Mouse (Mus musculus) megakaryocyte, adult 5-6 weeks (primary cell): Measurements from ENCODE around the gene Thrb. TPM values are rescaled to one million over a fixed set of nuclear protein-coding genes. Genes with fewer than 3 reads are reported as not detected.

Source experiments
- ATAC-seq: 2 replicates; pipeline ENCODE4 v1.8.0; 2016; ENCODE audit warnings: mild to moderate bottlenecking, inconsistent platforms; ENCODE audit not compliant: poor library complexity, severe bottlenecking
- total RNA-seq, 2 experiments: library from RNA; stranded (forward) in 1 of 2; stranded (reverse) in 1 of 2; fragments of 153-499, 151-499 nt in 1 of 2; fragments of 221-1000, 200-1000 nt in 1 of 2; gene quantifications; 2 replicates each; pipeline versions ENCODE4 v1.2.3 to v1.2.4; 2015 to 2017

Gene Thrb
- total RNA-seq, 2 experiments from 2014 or later = 0.02 TPM; not detected in 1

DNA sequence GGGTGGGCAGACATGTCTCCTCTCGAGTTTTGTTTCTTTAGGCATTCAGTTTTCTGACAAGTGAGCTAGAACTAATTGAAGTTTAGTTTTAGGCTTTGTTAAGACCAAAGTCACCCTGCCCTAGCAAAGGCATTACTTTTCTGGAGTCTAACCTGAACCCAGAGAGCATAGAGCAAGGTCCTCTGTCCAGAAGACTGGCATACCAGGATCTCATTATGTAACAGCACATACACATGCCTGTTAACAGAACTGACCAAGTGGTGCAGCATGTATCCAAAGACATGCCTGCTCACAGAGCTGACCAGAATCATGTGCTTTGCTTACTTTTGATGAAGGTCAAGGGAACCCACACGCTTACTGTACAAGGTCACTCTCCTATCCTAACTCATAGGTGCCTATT is 107.9 kb downstream of the Thrb start:
- no peak for ATAC-seq

DNA sequence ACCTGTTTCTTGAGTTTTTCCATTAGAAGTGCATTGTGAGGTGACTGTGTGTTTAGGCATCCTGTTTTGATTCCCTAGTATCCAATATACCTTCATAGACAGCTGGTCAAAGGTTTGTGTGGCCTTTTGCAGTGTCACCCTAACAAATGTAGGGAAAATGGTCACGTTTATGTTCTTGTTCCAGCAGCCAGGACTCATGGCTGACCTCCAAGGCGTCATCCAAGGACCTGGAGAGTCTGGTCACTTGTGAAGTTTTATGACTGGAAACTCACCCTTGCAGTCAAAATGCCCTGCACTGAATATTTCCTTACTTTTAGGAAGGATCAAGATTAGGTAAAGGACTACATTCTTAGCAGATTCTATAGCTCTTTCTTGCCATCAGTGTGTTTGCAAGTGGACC is 114.3 kb downstream of the Thrb start:
- ATAC-seq = no peak

DNA sequence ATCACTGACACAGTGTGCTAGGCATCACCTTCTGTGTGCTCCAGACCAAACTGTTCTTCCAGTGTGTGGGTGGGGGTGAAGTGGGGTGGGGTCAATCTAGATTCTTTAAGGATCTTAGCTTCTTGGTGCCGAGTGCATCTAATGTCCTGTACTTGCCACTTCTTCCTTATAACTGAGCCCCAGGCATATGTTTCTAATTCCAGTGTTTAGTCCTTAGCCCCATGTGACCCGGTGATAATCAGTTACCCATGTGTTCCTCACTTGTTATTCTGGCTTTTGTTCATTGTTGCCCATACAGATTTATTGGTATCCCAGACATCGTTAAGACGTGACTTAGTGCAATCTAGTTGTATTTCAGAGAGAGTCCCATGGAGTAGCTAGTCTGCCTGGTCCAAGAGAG is 121.9 kb downstream of the Thrb start:
- ATAC-seq = no peak

GRCm38 (mm10) chr14:17784207-17784806 is 124.2 kb downstream of the Thrb start:
- no peak for ATAC-seq

GRCm38 (mm10) chr14:17785370-17785769 is 125.3 kb downstream of the Thrb start:
- no peak for ATAC-seq

DNA sequence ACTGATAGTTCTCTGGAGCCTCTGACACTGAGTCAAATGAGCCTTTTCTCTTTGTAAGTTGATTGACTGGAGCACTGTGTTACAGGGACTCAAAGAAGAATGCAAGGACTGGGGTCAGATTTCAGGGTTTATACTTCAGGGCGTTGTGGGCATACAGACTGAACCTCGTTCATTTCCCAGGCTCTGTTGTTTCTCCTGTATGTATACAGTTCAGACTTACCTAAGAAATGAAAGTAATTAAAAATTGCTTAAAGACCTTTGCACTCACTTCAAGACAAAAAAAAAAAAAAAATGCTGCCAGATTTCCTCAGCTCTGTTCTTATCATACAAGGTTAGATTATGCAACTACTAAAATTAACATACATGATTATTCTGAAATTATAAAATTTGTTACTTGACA is 126.2 kb downstream of the Thrb start:
- ATAC-seq = no peak

- ATAC-seq = no peak
Observed at GRCm38 (mm10) chr14:17803934-17804602, 144.0 kb downstream of the Thrb start.

DNA sequence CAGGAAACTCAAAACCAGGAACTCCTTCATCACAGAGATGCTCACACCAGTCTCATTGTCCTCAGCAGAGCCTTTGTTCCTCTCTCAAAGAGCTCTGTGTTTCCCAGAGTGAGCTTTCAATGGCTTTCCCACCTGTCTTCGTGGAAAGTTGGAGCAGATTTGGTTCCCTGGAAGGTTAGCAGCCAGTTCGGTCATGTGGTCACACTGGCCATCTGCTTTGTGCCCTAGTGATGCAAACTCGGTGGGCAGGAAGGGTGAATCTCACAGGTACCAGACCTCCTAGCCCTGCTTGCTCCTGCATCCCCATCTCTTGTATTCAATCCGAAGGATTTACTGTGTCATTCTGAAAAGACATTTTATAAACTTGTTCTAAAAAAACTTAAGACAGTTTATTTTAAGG is 151.0 kb downstream of the Thrb start:
- ATAC-seq = no peak

DNA sequence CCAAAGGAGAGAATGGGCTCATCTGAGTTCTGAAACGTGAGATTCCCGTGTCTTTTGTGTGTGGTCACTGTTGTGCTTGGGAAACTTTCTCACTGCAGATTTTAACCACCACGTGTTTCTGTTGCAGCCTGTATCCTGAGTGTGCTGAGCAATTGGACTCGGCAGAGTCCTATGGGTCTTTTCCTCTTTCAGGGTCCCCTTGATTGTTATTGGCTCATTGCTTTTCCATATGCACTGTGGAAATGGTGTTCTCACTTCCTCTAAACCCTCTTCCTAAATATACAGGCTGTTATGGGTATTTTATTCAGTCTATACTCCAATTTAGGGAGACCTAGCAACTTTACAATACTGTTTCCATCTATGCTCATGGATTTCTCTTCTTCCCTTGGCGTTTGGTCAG is 152.4 kb downstream of the Thrb start:
- ATAC-seq = no peak

GRCm38 (mm10) chr14:17815103-17815502 is 155.0 kb downstream of the Thrb start:
- ATAC-seq = no peak

DNA sequence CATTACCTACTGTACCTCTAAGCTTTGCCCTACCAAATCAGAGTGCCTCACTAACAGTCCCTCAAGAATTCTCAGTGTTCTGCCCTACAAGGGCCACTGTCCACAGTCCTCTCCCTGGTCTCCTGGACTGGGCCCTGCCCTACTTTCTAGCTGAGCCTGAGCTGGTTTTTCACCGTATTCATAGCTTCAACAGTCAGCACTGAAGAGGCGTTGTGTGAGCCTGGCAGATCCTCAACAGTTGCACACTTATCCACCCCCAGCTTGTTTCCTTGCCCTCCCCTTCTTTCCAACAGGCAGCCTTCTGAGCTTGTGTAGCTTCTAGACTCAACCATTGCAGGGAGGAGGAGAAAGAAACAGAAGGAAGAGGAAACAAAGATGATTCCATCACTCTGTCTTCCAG is 158.0 kb downstream of the Thrb start:
- no peak for ATAC-seq

DNA sequence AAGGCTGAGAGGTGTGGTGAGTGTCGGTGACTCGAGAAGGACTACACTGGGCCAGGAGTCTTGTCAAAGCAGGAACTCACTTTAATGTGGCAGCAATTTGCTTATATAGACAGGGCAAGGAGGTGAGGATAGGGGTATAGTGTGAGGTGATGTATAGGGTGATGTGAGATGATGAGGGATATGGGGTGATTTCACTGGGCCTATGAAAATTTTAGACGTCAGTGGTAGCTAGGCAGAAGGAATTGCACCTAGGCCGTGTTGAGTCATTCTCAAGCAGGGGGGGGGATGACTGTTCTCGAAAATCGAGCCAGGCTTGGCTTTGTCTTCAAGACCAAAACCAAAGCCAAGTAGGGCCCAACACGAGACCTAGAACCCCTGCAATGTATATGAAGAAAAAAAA is 162.7 kb downstream of the Thrb start:
- no peak for ATAC-seq

- ATAC-seq = no peak
Observed at GRCm38 (mm10) chr14:17827401-17827800, 167.3 kb downstream of the Thrb start.

GRCm38 (mm10) chr14:17835738-17836137 is 175.7 kb downstream of the Thrb start:
- ATAC-seq = no peak

DNA sequence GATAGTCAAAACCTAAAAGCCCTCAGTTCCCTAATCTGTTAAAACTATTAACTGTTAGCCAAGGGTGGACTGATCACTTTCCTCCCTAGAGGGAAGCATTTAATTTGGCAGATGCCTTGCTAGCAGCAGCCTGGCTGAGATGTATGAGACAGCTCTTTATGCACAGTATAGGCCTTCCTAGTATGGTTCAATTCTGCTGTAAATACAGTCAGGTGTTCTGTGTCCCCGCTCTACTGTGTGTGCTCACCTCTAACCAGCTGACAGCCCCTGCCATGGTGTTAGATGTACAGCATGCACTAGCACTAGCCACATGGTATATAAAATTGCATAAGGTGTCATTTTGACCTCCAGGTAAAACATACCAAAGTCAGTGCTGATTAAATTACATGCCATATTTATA is 176.7 kb downstream of the Thrb start:
- ATAC-seq = no peak

DNA sequence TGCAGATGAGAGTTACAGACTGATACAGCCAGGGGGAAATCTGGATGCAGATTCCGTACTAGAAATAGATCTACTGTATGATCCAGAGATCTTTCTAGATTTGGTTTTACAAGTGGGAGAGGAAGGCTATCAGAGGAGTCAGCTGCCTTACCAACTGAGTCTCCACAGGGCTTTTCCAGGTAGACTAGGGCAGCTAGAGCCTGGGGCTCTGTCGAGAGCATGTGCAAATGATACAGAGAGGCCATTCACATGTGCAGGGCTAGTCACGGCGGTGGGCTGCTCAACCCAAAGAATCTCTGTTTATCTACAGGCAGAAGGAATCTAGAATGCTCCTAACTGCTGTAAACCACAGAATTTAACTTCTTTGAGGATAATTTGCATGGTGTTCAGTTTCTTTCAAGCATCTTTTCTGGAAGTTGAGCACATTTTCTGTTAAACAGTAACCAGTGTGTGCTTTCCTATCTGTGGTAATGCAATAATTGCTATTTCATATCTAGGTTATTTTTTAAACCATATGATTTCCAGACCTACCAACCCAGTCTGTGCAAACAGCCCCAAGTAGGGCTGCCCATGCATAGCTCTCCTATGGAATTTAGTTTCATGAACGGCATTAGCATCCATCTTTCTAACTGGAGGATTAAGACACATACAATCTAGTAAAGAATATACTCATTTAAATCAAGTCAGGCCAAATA is 185.1 kb downstream of the Thrb start:
- no peak for ATAC-seq

GRCm38 (mm10) chr14:17845871-17846270 is 185.8 kb downstream of the Thrb start:
- no peak for ATAC-seq

DNA sequence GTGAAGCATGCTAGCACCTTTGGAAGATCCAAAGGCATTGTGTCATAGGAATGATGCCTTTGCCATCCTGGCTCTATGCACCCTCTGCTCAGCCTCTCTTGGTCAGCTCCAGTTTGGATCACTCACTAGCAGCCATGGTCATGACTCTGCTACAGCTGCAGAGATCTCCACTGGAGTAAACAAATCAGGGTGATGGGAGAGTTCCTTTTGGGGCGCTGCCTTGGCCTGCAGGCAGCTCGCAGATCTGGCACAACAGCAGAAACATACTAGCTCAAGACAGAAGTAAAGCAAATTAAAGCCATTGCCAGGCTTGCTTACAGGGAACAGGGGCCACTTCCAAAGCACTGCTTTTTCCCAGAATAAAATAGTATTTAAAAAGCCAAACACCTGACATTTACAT is 186.6 kb downstream of the Thrb start:
- no peak for ATAC-seq

GRCm38 (mm10) chr14:17847211-17847610 is 187.2 kb downstream of the Thrb start:
- no peak for ATAC-seq

DNA sequence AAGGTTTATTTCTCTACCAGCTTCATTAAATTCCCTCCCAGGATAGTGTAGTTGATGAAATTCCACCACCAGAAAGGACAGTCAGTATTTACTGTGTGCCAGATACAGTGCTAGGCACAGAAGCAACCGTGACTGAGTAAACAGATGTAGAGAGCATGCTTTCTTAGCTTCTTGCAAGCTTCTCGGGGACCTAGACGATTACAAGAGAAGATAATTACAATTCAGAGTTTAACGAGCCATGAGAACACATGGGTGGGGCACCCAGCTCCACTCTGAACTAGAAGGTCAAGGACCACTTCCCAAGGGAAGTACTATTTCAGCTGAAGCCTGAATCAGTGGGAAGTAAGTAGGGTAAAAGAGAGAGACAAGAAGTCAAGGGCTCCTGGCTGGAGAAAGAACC is 190.3 kb downstream of the Thrb start:
- ATAC-seq = no peak

GRCm38 (mm10) chr14:17852236-17852635 is 192.2 kb downstream of the Thrb start:
- ATAC-seq = no peak

GRCm38 (mm10) chr14:17859790-17860385 is 199.8 kb downstream of the Thrb start:
- ATAC-seq = no peak
